Mouse (Mus musculus): ENCODE measurements around the gene Olfr1049. TPM values are rescaled to one million over a fixed set of nuclear protein-coding genes. Genes with fewer than 3 reads are reported as not detected.
"Not testable (repeated sequence)": the region's sequence is repeated elsewhere in the genome, so short reads cannot be mapped to it uniquely, and the experiment has no call there.

Gene Olfr1049
- total RNA-seq (2021): not detected
- long read RNA-seq, experiment 1: 0 reads
- long read RNA-seq, experiment 2: 0 reads

DNA sequence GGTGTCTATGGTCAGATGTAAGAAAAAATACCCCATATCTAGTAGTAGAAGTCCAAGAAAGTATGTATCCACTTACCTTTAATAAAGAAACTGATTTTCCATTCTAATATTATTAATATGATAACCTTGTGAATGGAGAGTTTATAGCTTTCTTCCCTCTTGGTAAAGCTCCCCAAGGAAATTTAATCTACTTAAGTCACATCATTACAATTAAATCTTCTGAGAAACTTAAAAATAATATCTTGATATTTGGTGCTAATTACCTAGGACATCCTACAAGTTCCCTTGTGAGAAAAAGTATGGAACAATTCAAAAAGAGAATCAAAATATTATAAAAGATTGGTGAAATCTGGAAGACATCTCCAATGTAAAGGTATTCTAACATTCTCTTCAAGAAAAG, at the start of gene Olfr1049:
Gene Olfr1049 (minus strand): TSS at position 101 of the 400 bp plus-strand sequence.
- intact Hi-C loops (cut with DNase I; ENCODE audit: low total_unique reads): not testable (repeated sequence)

DNA sequence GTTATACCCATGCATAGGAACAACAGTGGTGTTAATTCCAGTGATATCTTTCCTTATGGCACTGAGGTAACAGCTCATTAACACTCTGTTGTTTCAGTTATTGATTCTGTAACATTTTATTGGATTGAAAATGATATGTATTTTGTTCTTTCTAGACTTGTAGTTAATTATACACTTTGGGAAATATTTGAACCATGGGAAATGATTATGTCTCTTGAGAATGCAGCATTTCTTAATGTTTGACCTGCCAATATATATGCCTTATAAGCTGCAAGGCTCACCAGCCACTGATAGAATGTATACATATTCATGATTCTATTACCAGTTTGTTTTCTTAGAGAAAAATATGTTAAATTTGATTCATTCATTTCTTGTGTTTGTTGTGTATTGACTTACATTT, 34.0 kb upstream of the Olfr1049 start, which contains the start of gene Olfr1052:
Gene Olfr1052 (plus strand): TSS at position 301 of the 400 bp plus-strand sequence.
- DNase-seq: no peak

More for the DNA sequence above, at the start of gene Olfr1049:
- DNase-seq: not testable (repeated sequence)

DNA sequence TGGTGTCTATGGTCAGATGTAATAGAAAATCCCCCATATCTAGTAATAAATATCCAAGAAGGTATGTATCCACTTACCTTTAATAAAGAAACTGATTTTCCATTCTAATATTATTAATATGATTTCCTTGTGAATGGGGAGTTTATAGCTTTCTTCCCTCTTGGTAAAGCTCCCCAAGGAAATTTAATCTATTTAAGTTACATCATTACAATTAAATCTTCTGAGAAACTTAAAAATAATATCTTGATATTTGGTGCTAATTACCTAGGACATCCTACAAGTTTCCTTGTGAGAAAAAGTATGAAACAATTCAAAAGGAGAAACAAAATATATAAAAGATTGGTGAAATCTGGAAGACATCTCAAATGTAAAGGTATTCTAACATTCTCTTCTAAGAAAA, 20.9 kb upstream of the Olfr1049 start, which contains the start of gene Olfr1051:
Gene Olfr1051 (minus strand): TSS at position 101 of the 400 bp plus-strand sequence.
- DNase-seq; intact Hi-C loops (cut with DNase I; ENCODE audit: low total_unique reads): not testable (repeated sequence)

More for the DNA sequence above, 34.0 kb upstream of the Olfr1049 start, which contains the start of gene Olfr1052:
- intact Hi-C loops (cut with DNase I; ENCODE audit: low total_unique reads): no loop called here

DNA sequence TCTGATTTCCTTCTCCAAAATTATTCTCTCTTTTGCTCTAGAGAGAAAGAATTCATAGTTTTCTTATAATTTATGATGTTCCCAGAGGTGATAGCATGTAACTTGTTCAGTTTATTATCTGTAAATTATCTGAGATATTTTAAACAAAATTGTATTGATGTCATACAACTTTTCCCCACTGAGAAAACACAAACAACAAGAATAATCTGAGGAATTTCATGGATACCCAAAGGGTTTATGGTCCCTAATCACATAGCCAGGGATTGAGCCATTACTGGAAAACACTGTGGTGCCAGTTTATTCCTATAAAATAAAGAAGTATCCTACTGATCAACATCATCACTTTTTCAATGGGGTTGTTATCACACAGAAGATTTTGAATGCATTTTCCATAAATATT, 17.9 kb downstream of the Olfr1049 start, which contains the start of gene Olfr1048:
Gene Olfr1048 (minus strand): TSS at position 101 of the 400 bp plus-strand sequence.
- intact Hi-C loops (cut with DNase I; ENCODE audit: low total_unique reads): no loop called here
- no peak for DNase-seq

DNA sequence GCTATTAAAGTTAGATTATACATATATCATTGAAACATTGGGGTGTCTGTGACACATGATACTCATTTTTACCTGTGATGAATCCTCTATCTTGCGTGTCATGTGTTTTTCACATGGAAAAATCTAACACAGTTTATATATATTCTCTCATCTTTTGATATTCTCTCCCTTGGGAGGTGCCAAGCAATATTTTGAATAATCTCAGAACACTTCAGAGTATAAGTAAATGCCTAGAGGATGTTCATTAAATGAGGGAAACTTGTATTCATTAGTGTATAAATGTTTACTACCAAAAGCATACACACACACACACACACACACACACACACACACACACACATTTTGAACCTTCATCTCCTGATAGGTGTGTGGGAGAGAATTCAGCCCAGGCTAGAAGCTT, 26.8 kb downstream of the Olfr1049 start, which contains the start of gene Olfr1047:
Gene Olfr1047 (minus strand): TSS at position 101 of the 400 bp plus-strand sequence.
- no peak for DNase-seq
- intact Hi-C loops (cut with DNase I; ENCODE audit: low total_unique reads): no loop called here

DNA sequence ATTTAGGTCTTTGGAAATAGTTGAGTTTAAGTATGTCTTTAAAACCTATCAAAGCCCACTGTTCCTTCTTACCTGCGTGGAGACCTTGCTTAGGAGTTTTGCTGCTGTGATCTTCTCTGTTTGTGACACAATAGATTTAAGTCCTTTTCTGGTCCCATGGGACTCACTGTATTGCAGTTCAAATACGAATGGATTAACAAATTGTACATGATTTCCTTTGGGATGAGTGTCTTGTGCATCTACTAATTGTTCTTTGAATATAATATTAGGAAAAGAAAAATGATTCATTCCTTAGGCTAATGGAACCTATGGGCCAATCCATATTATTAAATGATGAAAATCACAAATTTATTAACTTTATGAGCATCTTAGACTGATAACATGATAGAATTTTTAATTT, 38.9 kb downstream of the Olfr1049 start, which contains the start of gene Olfr1046:
Gene Olfr1046 (minus strand): TSS at position 101 of the 400 bp plus-strand sequence.
- DNase-seq: no peak
- intact Hi-C loops (cut with DNase I; ENCODE audit: low total_unique reads): no loop called here

Other genes with a start within 250 kb of the Olfr1049 start
- under 1 TPM in 1 of 2 experiments, not detected in 1; 0.64 TPM for gene Olfr1033, start 237.7 kb downstream of the Olfr1049 start, total RNA-seq (2021)
- gene Olfr1034, start 212.5 kb downstream of the Olfr1049 start, total RNA-seq (2021): not detected
- not detected for gene Olfr1036, start 184.3 kb downstream of the Olfr1049 start, total RNA-seq (2021)
- gene Olfr1037, start 170.9 kb downstream of the Olfr1049 start, total RNA-seq (2021): not detected
- not detected for gene Olfr1039, start 122.4 kb downstream of the Olfr1049 start, total RNA-seq (2021)
- gene Olfr1040, start 111.6 kb downstream of the Olfr1049 start, total RNA-seq (2021): not detected
- not detected for gene Olfr1042, start 96.5 kb downstream of the Olfr1049 start, total RNA-seq (2021)
- gene Olfr1043, start 90.8 kb downstream of the Olfr1049 start, total RNA-seq (2021): not detected
- gene Olfr1044, start 80.5 kb downstream of the Olfr1049 start, total RNA-seq (2021): not detected
- gene Olfr52, start 72.6 kb downstream of the Olfr1049 start, total RNA-seq (2021): not detected
- gene Olfr1045, start 55.3 kb downstream of the Olfr1049 start, total RNA-seq (2021): not detected
- gene Olfr1046, start 39.0 kb downstream of the Olfr1049 start, total RNA-seq (2021): not detected
- not detected for gene Olfr1047, start 26.9 kb downstream of the Olfr1049 start, total RNA-seq (2021)
- not detected for gene Olfr1048, start 18.0 kb downstream of the Olfr1049 start, total RNA-seq (2021)
- gene Olfr1051, start 20.8 kb upstream of the Olfr1049 start, total RNA-seq (2021): not detected
- not detected for gene Olfr1052, start 34.1 kb upstream of the Olfr1049 start, total RNA-seq (2021)
- gene Olfr1053, start 57.0 kb upstream of the Olfr1049 start, total RNA-seq (2021): not detected
- gene Olfr1054, start 77.1 kb upstream of the Olfr1049 start, total RNA-seq (2021): not detected
- not detected for gene Olfr1055, start 92.0 kb upstream of the Olfr1049 start, total RNA-seq (2021)
- gene Olfr1056, start 104.1 kb upstream of the Olfr1049 start, total RNA-seq (2021): not detected
- not detected for gene Olfr1057, start 120.1 kb upstream of the Olfr1049 start, total RNA-seq (2021)
- not detected for gene Olfr1058, start 130.2 kb upstream of the Olfr1049 start, total RNA-seq (2021)
- not detected for gene Olfr1061, start 155.7 kb upstream of the Olfr1049 start, total RNA-seq (2021)
- gene Olfr1062, start 168.4 kb upstream of the Olfr1049 start, total RNA-seq (2021): not detected
- not detected for gene Olfr1065, start 192.3 kb upstream of the Olfr1049 start, total RNA-seq (2021)
- not detected for gene Olfr1066, start 197.9 kb upstream of the Olfr1049 start, total RNA-seq (2021)
- not detected for gene Olfr228, start 229.1 kb upstream of the Olfr1049 start, total RNA-seq (2021)